Mouse (Mus musculus): Measurements from ENCODE around the gene Prrt3. TPM values are rescaled to one million over a fixed set of nuclear protein-coding genes. Genes with fewer than 3 reads are reported as not detected.

Prrt3 gene
- total RNA-seq, 2 experiments from 2014 or later, result not detected

GRCm38 (mm10) chr6:113458635-113459034 is 43.1 kb downstream of the Prrt3 start:
- no peak for ATAC-seq (replicated peaks; ENCODE audit: low FRiP score, low TSS enrichment, poor library complexity, severe bottlenecking)

GRCm38 (mm10) chr6:113457952-113458534 is 43.7 kb downstream of the Prrt3 start, which contains the start of gene Il17re:
Gene Il17re (plus strand): TSS chr6:113458484.
- ATAC-seq (replicated peaks; ENCODE audit: low FRiP score, low TSS enrichment, poor library complexity, severe bottlenecking), result no peak

DNA sequence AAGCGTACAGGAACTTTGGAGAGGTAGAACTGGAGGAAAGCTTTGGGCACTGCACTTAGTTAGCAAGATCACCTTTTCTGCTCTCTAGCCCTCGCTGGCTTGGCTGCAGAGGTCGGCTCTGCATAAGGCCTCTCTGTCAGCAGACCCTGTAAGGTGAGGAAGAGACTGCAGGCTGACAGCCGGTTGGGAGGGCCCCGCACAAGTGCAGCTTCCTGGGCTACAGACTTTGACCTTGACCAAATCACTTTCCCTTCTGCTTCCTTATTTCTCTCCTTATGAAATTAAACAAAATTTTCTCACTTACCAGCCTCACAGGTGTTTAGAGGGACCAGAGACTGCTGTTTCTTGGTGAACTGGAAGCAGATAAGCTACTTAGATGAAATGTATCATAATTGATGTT is 46.7 kb downstream of the Prrt3 start:
- ATAC-seq (replicated peaks; ENCODE audit: low FRiP score, low TSS enrichment, poor library complexity, severe bottlenecking), result no peak

DNA sequence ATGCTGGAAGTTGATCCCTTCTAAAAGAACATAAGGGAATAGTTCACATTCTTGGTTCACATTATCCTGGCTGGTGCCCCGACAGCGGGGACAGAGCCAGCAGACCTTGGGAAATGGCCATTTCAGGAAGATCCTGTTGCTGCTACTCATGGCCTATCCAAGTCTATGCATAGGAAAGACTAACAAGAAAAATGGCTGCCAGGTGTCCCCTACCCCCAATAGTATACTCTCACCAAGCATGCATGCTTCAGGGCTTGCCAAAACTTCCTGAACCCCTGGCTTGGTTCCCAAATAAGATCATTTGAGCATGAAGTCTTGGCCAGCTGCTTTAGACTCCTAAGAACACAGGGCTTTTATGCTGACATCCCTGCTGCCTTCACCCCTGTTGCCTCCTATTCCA is 49.9 kb downstream of the Prrt3 start:
- ATAC-seq (replicated peaks; ENCODE audit: low FRiP score, low TSS enrichment, poor library complexity, severe bottlenecking), result no peak

DNA sequence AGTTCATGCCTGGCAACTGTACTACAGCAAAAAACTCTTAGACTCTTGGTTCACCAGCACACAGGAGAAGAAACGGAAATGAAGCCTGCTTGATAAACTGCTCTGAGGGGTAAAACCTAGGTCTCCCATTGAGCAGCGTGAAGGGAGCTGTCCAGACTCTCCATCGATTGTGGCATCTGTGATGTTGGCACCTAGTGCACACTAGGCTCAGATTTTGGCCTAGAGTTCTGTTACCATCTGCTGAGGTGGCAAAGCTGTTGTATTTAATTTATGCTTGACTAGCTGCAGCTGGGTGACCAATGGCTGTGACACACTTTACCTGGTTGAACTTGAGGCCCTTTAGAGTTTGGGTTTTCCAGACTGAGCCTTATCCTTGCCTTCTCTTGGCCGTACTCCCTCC is 54.1 kb downstream of the Prrt3 start:
- no peak for ATAC-seq (replicated peaks; ENCODE audit: low FRiP score, low TSS enrichment, poor library complexity, severe bottlenecking)

GRCm38 (mm10) chr6:113444207-113444965 is 57.3 kb downstream of the Prrt3 start:
- no peak for ATAC-seq (replicated peaks; ENCODE audit: low FRiP score, low TSS enrichment, poor library complexity, severe bottlenecking)

Other genes starting within 250 kb of the Prrt3 start
- gene Cpne9, start 219.6 kb downstream of the Prrt3 start, total RNA-seq (2014; fragmentation: Nextera tagmentation), result 0.74 and 0.99 TPM in 2 replicates
- gene Cpne9, start 219.6 kb downstream of the Prrt3 start, total RNA-seq (2017), result 0.42 TPM in 1 of 2 replicates, not detected in the other
- gene Brpf1, start 194.8 kb downstream of the Prrt3 start, total RNA-seq (2014; fragmentation: Nextera tagmentation), result 45.0 and 53.5 TPM in 2 replicates
- 20.3 and 22.0 TPM in 2 replicates for gene Brpf1, start 194.8 kb downstream of the Prrt3 start, total RNA-seq (2017)
- gene Ogg1, start 175.0 kb downstream of the Prrt3 start, total RNA-seq (2014; fragmentation: Nextera tagmentation), result 9.9 and 23.7 TPM in 2 replicates
- gene Ogg1, start 175.0 kb downstream of the Prrt3 start, total RNA-seq (2017), result 3.8 and 9.4 TPM in 2 replicates
- gene Camk1, start 157.9 kb downstream of the Prrt3 start, total RNA-seq (2014; fragmentation: Nextera tagmentation), result 1.2 and 2.2 TPM in 2 replicates
- 2.9 and 17.8 TPM in 2 replicates for gene Camk1, start 157.9 kb downstream of the Prrt3 start, total RNA-seq (2017)
- gene Tada3, start 124.0 kb downstream of the Prrt3 start, total RNA-seq (2014; fragmentation: Nextera tagmentation), result 23.5 and 40.8 TPM in 2 replicates
- gene Tada3, start 124.0 kb downstream of the Prrt3 start, total RNA-seq (2017), result 19.8 and 20.3 TPM in 2 replicates
- gene Arpc4, start 123.8 kb downstream of the Prrt3 start, total RNA-seq (2014; fragmentation: Nextera tagmentation), result 128 and 162 TPM in 2 replicates
- 137 and 152 TPM in 2 replicates for gene Arpc4, start 123.8 kb downstream of the Prrt3 start, total RNA-seq (2017)
- 2.1 and 7.9 TPM in 2 replicates for gene Ttll3, start 112.7 kb downstream of the Prrt3 start, total RNA-seq (2014; fragmentation: Nextera tagmentation)
- 0.50 and 0.80 TPM in 2 replicates for gene Ttll3, start 112.7 kb downstream of the Prrt3 start, total RNA-seq (2017)
- gene Rpusd3, start 82.6 kb downstream of the Prrt3 start, total RNA-seq (2014; fragmentation: Nextera tagmentation), result 13.5 and 14.5 TPM in 2 replicates
- gene Rpusd3, start 82.6 kb downstream of the Prrt3 start, total RNA-seq (2017), result 16.8 and 25.1 TPM in 2 replicates
- gene Cidec, start 66.2 kb downstream of the Prrt3 start, total RNA-seq (2014; fragmentation: Nextera tagmentation), result not detected in 2 replicates
- gene Cidec, start 66.2 kb downstream of the Prrt3 start, total RNA-seq (2017), result not detected in 2 replicates
- 44.8 and 53.4 TPM in 2 replicates for gene Jagn1, start 59.4 kb downstream of the Prrt3 start, total RNA-seq (2014; fragmentation: Nextera tagmentation)
- gene Jagn1, start 59.4 kb downstream of the Prrt3 start, total RNA-seq (2017), result 29.4 and 50.3 TPM in 2 replicates
- 0.45 TPM in 1 of 2 replicates, not detected in the other for gene Il17re, start 43.4 kb downstream of the Prrt3 start, total RNA-seq (2014; fragmentation: Nextera tagmentation)
- not detected in 2 replicates for gene Il17re, start 43.4 kb downstream of the Prrt3 start, total RNA-seq (2017)
- gene Il17rc, start 30.5 kb downstream of the Prrt3 start, total RNA-seq (2014; fragmentation: Nextera tagmentation), result not detected in 2 replicates
- not detected in 2 replicates for gene Il17rc, start 30.5 kb downstream of the Prrt3 start, total RNA-seq (2017)
- 8.0 and 8.8 TPM in 2 replicates for gene Creld1, start 18.6 kb downstream of the Prrt3 start, total RNA-seq (2014; fragmentation: Nextera tagmentation)
- gene Creld1, start 18.6 kb downstream of the Prrt3 start, total RNA-seq (2017), result 1.6 and 6.1 TPM in 2 replicates
- gene Emc3, start 29.7 kb upstream of the Prrt3 start, total RNA-seq (2014; fragmentation: Nextera tagmentation), result 49.4 and 61.7 TPM in 2 replicates
- 28.3 and 43.9 TPM in 2 replicates for gene Emc3, start 29.7 kb upstream of the Prrt3 start, total RNA-seq (2017)
- gene Fancd2, start 29.8 kb upstream of the Prrt3 start, total RNA-seq (2014; fragmentation: Nextera tagmentation), result 35.7 and 47.0 TPM in 2 replicates
- gene Fancd2, start 29.8 kb upstream of the Prrt3 start, total RNA-seq (2017), result 31.3 and 43.7 TPM in 2 replicates
- 0.37 TPM in 1 of 2 replicates, not detected in the other for gene Fancd2os, start 98.8 kb upstream of the Prrt3 start, total RNA-seq (2014; fragmentation: Nextera tagmentation)
- not detected in 2 replicates for gene Fancd2os, start 98.8 kb upstream of the Prrt3 start, total RNA-seq (2017)
- gene Brk1, start 102.8 kb upstream of the Prrt3 start, total RNA-seq (2014; fragmentation: Nextera tagmentation), result 136 and 142 TPM in 2 replicates
- 68.2 and 68.8 TPM in 2 replicates for gene Brk1, start 102.8 kb upstream of the Prrt3 start, total RNA-seq (2017)
- 12.5 and 15.2 TPM in 2 replicates for gene Vhl, start 122.0 kb upstream of the Prrt3 start, total RNA-seq (2014; fragmentation: Nextera tagmentation)
- gene Vhl, start 122.0 kb upstream of the Prrt3 start, total RNA-seq (2017), result 7.8 and 8.6 TPM in 2 replicates
- 18.6 and 21.6 TPM in 2 replicates for gene Irak2, start 136.5 kb upstream of the Prrt3 start, total RNA-seq (2014; fragmentation: Nextera tagmentation)
- 30.4 and 37.3 TPM in 2 replicates for gene Irak2, start 136.5 kb upstream of the Prrt3 start, total RNA-seq (2017)
- gene Tatdn2, start 195.1 kb upstream of the Prrt3 start, total RNA-seq (2014; fragmentation: Nextera tagmentation), result 48.5 and 69.9 TPM in 2 replicates
- gene Tatdn2, start 195.1 kb upstream of the Prrt3 start, total RNA-seq (2017), result 152 and 155 TPM in 2 replicates
- gene Ghrl, start 217.9 kb upstream of the Prrt3 start, total RNA-seq (2014; fragmentation: Nextera tagmentation), result not detected in 2 replicates
- not detected in 2 replicates for gene Ghrl, start 217.9 kb upstream of the Prrt3 start, total RNA-seq (2017)
- gene Sec13, start 238.8 kb upstream of the Prrt3 start, total RNA-seq (2014; fragmentation: Nextera tagmentation), result 130 and 140 TPM in 2 replicates
- 87.3 and 103 TPM in 2 replicates for gene Sec13, start 238.8 kb upstream of the Prrt3 start, total RNA-seq (2017)

Measured in megakaryocyte-erythroid progenitor cell, adult 5-6 weeks (primary cell).